Mouse (Mus musculus) cerebellum, adult 2 months (tissue): ENCODE data around the gene Krt23.

ENCODE experiments used
- CTCF ChIP-seq: fragments of 200-500 bp; IDR thresholded peaks from 2 replicates; pipeline ENCODE4 v1.5.1; 2011; ENCODE audit warnings: low read depth, mild to moderate bottlenecking, control low read depth, low read length, moderate library complexity, borderline replicate concordance; ENCODE audit not compliant: insufficient read depth
- POLR2A ChIP-seq: fragments of 200-500 bp; IDR thresholded peaks from 2 replicates; pipeline ENCODE4 v1.6.1; 2011; ENCODE audit warnings: low read length, control low read depth, borderline replicate concordance; ENCODE audit not compliant: insufficient read depth

DNA sequence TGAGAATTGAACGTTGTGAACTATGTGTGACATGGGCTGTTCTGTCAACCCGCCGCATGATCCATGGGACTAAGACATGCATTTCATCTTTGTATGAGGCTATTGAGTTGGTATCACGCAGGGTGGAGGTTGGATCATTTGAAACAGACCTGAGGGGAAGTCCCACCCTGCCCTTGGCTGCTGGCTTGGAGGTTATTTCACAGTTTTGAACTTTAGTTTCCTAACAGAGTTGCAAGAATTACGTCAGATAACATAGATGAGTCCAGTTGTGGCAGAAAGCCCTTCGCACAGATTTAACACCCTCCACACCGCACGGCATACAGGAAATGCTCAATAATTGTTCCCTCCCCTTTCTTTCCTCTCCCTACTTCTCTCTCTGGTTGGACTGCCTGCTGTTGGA, 1.9 kb downstream of the Krt23 start:
- TF ChIP-seq CTCF (no peak), POLR2A (no peak)
